Mouse (Mus musculus) bone marrow macrophage, adult 2 months (primary cell): ENCODE measurements around the gene Zbtb24. TPM values are rescaled to one million over a fixed set of nuclear protein-coding genes. Genes with fewer than 3 reads are reported as not detected.

ENCODE experiments used
- H3K27ac ChIP-seq: 2 replicates; pipeline ENCODE4 v1.5.1; 2012; ENCODE audit warnings: low read depth, low read length; ENCODE audit not compliant: insufficient read depth
- H3K4me1 ChIP-seq: 2 replicates; pipeline ENCODE4 v1.6.1; 2012; ENCODE audit warnings: low read length; ENCODE audit not compliant: control insufficient read depth, insufficient read depth
- H3K4me3 ChIP-seq: 2 replicates; pipeline ENCODE4 v1.5.1; 2012; ENCODE audit warnings: mild to moderate bottlenecking, low read length, moderate library complexity; ENCODE audit not compliant: insufficient read depth
- CTCF ChIP-seq: IDR thresholded peaks from 2 replicates; pipeline ENCODE4 v1.5.1; 2012; ENCODE audit warnings: low read depth, mild to moderate bottlenecking, low read length, moderate library complexity
- POLR2A ChIP-seq: IDR thresholded peaks from 2 replicates; pipeline ENCODE4 v1.6.1; 2012; ENCODE audit warnings: mild to moderate bottlenecking, low read depth, low read length, borderline replicate concordance
- polyA plus RNA-seq: library from polyadenylated mRNA; stranded (reverse); fragments of >200 nt; gene quantifications from 2 replicates; pipeline ENCODE4 v1.2.4, GENCODE M21; 2012; ENCODE audit not compliant: missing spikeins, insufficient read depth, insufficient read length

Gene Zbtb24
- polyA plus RNA-seq, 1 experiment = 13.4 TPM

- TF ChIP-seq POLR2A (no peak), CTCF (no peak)
- Histone ChIP-seq H3K27ac (no peak overlapping the region), H3K4me3 (no peak overlapping the region), H3K4me1 (no peaks in the 10 kb centered on the region)
Observed at GRCm38 (mm10) chr10:41434624-41435023, 15.6 kb upstream of the Zbtb24 start.

- H3K27ac ChIP-seq = no peak overlapping the region
Observed at GRCm38 (mm10) chr10:41435141-41435540, 15.0 kb upstream of the Zbtb24 start.

GRCm38 (mm10) chr10:41448216-41448615, 2.0 kb upstream of the Zbtb24 start:
- H3K27ac ChIP-seq = no peak overlapping the region
- no peak overlapping the region for H3K4me3 ChIP-seq
- peaks cover 11% of the 10 kb centered on the region for H3K4me1 ChIP-seq
- TF ChIP-seq POLR2A = no peak

More at GRCm38 (mm10) chr10:41435141-41435540, 15.0 kb upstream of the Zbtb24 start:
- Histone ChIP-seq H3K4me1 (no peaks in the 10 kb centered on the region), H3K4me3 (no peak overlapping the region)
- TF ChIP-seq CTCF (no peak), POLR2A (no peak)

GRCm38 (mm10) chr10:41449684-41450083, 499 bp upstream of the Zbtb24 start:
- no peak for TF ChIP-seq CTCF
- H3K27ac ChIP-seq = peak overlapping the region; percentile 17; the same call in 1 of the 2 replicates
- H3K4me3 ChIP-seq = peak overlapping the region; percentile 72
- peaks cover 11% of the 10 kb centered on the region for H3K4me1 ChIP-seq

- Histone ChIP-seq H3K27ac (peak overlapping the region; percentile 7; the same call in 1 of the 2 replicates), H3K4me1 (peaks cover 11% of the 10 kb centered on the region), H3K4me3 (peak overlapping the region; percentile 72)
- TF ChIP-seq POLR2A (no peak), CTCF (no peak)
Observed at GRCm38 (mm10) chr10:41450780-41451522, 768 bp downstream of the Zbtb24 start.

- Histone ChIP-seq H3K4me1 (peaks cover 11% of the 10 kb centered on the region), H3K4me3 (no peak overlapping the region), H3K27ac (no peak overlapping the region)
- TF ChIP-seq CTCF (no peak), POLR2A (no peak)
Observed at GRCm38 (mm10) chr10:41451656-41452055, 1.5 kb downstream of the Zbtb24 start.

GRCm38 (mm10) chr10:41452791-41453190, 2.6 kb downstream of the Zbtb24 start:
- Histone ChIP-seq H3K4me3 (no peak overlapping the region), H3K27ac (no peak overlapping the region), H3K4me1 (peaks cover 11% of the 10 kb centered on the region)
- TF ChIP-seq POLR2A (no peak), CTCF (no peak)

- H3K27ac ChIP-seq = no peak overlapping the region
- H3K4me3 ChIP-seq = no peak overlapping the region
- TF ChIP-seq POLR2A = no peak
- TF ChIP-seq CTCF = no peak
- H3K4me1 ChIP-seq = peaks cover 5% of the 10 kb centered on the region; the same call in 1 of the 2 replicates
Observed at GRCm38 (mm10) chr10:41459990-41460389, 9.8 kb downstream of the Zbtb24 start.

- TF ChIP-seq CTCF = no peak
- no peak for TF ChIP-seq POLR2A
- no peak overlapping the region for H3K27ac ChIP-seq
- no peak overlapping the region for H3K4me3 ChIP-seq
- H3K4me1 ChIP-seq = peaks cover 5% of the 10 kb centered on the region; the same call in 1 of the 2 replicates
Observed at GRCm38 (mm10) chr10:41460501-41460900, 10.3 kb downstream of the Zbtb24 start.

- H3K4me1 ChIP-seq = peaks cover 5% of the 10 kb centered on the region; the same call in 1 of the 2 replicates
- no peak for TF ChIP-seq CTCF
- TF ChIP-seq POLR2A = no peak
- no peak overlapping the region for H3K4me3 ChIP-seq
- no peak overlapping the region for H3K27ac ChIP-seq
Observed at GRCm38 (mm10) chr10:41461057-41461722, 11.0 kb downstream of the Zbtb24 start.
